Mouse (Mus musculus) left cerebral cortex, adult 8-10 months (tissue): ENCODE data around the gene Pdlim3. TPM values are rescaled to one million over a fixed set of nuclear protein-coding genes. Genes with fewer than 3 reads are reported as not detected.
"Not testable (repeated sequence)": the region's sequence is repeated elsewhere in the genome, so short reads cannot be mapped to it uniquely, and the experiment has no call there.

ENCODE experiments used
- DNase-seq, 2 experiments: peaks; one replicate each; pipeline ENCODE4 v3.0.0; 2022; ENCODE audit warnings: low spot score in 2 of 2
- total RNA-seq, 4 experiments: library from RNA; stranded (reverse); gene quantifications; 2 replicates each; pipeline ENCODE4 v1.2.4; 2022

Pdlim3 gene
- total RNA-seq = 1 to 10 TPM; 1.2 to 2.3 (median 1.9) TPM

DNA sequence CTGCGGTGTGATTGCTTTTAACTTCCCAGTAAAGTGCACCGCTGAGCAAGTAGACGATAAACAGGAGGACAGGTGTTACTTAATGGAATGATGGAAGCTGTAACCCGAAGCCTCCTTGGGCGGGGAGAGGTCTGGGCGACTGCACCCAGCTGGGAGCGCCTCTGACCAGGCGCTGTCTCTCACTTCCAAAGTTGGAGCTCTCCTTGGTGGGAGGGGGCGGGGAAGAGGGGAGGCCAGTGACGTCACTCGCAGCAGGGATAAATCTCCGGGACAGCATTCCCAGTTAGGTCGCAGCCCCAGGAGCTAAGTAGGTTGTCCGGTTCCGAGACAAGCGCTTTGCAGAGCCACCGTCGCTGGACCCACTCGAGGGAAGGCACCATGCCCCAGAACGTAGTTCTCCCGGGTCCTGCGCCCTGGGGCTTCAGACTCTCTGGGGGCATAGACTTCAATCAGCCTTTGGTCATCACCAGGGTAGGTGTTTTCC is at the start of gene Pdlim3:
Gene Pdlim3 (plus strand): TSS at position 260 of the 484 bp plus-strand sequence.
- no peak for DNase-seq

DNA sequence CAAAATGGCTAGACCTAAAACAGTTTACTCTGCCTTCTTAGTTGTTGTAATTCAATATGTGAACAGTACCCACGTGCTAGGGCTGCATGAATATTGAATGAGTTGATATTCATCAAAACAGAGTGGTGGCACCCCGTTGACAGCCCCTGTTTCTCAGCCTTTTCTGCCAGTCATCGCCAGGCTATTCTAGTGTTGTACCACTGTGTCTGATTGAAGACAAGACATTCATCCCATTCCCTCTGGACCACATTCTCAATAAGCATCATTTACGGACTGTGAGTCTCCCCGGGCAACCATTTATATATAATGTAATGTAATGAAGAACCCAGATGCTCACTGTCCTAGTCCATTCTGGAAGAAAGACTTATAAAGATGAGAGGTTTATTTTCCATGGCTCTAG is 42.0 kb upstream of the Pdlim3 start:
- no peak for DNase-seq

DNA sequence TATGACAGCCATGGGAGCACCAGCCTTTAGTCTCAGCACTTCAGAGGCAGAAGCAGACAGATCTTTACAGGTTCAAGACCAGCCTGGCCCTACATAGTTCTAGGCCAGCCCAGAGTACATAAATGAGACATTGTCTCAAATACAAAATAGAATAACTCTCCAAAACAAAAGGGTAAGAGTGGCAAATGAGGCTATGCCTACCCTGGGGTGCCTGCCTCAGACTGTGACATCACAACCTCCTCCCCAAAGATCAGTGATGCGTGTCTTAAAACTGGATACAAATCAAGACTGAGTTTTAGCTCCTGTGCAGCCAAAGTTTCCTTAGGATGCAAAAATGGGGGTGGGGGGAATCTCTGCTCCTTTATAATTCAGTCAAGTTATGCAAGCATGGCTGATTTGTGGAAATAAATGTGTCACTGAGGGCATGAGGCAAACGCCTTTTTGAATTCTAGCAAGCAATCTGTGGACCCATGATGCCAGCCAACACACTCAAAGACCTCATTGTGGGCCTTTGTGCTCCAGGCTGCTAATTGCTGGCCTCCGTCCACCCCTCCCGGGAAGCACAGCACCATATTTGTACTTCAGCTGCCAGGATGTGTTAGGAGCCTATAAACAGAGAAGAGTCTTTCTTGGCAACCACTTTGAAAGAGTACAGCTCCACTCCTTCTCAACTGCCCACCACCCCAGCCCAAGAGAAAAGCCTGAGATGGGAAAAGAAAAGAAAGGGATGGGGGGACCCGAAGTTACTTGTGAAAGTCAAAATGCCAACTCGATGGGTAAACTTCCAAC is 41.0 kb upstream of the Pdlim3 start:
- peak; percentile 25 to 75 for DNase-seq

GRCm38 (mm10) chr8:45844911-45845481 is 40.3 kb upstream of the Pdlim3 start:
- DNase-seq = peak in 1 of 2 experiments; percentile 14

- no peak for DNase-seq
Observed at GRCm38 (mm10) chr8:45845906-45846305, 39.4 kb upstream of the Pdlim3 start.

GRCm38 (mm10) chr8:45855118-45855517 is 30.1 kb upstream of the Pdlim3 start:
- DNase-seq = no peak

DNA sequence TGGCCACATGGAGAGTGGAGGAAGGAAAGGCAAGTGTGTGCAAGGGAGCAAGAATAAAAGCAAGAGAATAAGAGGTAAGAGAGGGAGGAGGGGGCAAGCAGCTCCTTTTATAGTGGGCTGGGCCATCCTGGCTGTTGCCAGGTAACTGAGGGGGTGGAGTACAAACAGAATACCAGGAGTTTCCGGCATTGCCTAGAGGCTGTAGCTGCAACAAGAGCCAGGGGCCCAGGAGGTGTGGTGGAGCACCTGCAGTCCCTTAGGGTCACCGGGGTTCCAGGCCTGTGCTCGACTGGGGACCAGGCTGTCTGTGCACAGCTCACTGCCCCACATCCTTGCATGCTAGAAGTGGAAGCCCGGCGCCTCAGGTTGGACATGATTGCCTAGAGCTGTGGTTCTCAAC is 27.5 kb upstream of the Pdlim3 start:
- DNase-seq = no peak

DNA sequence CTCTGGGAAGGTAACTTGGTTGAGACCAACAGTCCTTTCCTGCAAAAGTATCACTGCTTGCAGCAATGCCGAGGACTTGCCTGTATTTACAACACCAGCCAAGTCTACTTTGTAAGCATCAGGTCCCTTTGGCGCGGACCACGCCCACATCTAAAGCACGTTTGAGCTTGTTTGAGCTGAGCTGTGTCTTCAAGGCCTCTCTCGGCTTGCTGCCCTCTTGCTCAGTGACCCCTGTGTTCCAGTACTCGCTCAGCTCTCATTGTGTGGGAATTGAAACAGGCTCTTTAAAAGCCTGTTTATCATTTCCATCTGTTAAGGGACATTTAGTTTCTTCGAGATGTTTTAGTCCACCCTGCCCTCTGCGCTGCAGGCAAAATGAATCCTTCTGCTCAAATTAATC is 26.9 kb upstream of the Pdlim3 start:
- DNase-seq = no peak

DNA sequence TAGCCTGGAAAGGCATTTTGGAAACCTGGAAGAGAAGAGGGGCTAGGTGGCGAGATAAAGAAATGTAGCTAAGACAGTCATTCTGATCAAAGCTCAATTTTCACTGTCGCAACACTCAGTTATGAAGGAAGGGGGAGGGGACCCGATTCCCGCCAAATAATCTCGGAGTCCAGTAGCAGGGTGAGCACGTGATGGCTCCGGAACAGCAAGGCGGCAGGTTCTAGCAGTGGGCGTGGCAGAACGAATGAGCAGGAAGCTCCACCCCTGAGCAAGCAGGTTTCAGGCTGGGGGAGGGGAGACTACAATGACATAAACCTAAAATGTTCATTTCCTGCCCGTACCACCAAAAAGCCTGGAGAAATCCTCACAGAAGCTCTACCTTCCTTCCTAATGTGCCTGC is 13.7 kb upstream of the Pdlim3 start:
- not testable (repeated sequence) for DNase-seq

- no peak for DNase-seq
Observed at GRCm38 (mm10) chr8:45872077-45872476, 13.2 kb upstream of the Pdlim3 start.

DNA sequence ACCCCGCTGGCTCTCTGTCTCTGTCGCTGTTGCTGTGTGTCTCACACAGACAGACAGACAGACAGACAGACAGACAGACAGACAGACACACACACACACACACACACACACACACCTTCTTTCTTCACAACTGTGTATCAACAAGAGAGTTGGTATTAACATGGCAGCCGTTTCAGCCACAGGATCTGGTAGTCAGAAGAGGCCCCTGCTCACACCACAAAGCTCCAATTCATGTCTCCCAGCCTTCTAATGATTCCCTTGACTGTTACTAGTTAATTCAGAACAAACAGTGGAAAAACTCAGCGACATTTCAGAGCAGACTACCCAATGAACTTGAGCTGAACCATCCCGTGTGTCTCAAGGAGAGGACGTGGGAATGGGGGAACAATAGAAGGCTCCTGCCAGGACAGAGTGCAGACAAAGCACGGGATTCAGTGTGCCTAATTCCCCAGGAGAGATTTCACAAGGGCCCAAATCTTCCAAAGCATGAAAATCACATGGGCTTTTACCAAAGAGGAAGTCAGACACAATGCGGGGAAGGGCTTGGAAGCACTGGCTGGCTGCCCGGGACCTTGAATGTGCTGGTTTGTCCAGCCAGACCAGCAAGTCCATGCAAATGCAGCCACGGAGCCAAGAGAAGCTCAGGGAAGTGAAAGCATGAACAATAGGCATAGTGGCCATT is 10.2 kb upstream of the Pdlim3 start:
- peak; percentile 30 to 35 for DNase-seq

GRCm38 (mm10) chr8:45876397-45876796 is 8.9 kb upstream of the Pdlim3 start:
- DNase-seq = no peak

DNA sequence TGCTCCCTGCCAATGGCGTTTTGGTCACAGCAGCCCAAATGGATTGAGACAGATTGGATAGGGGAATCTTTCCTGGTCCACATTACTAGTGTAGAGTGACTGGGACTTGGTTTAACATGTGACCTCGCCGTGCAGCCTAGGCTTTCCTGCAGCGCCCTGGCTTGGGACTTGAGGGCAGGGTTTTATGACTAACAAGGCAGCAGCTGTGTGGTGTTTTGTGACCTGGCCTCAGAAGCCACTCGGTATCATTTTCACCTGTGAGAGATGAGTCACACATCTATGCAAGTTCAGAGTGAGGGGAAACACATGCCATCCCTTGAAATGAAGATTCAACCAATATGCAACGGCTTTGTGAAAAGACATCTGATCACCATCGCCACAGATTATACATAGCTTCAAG is 7.6 kb upstream of the Pdlim3 start:
- DNase-seq = no peak

GRCm38 (mm10) chr8:45880457-45880856 is 4.8 kb upstream of the Pdlim3 start:
- DNase-seq = no peak

- no peak for DNase-seq
Observed at GRCm38 (mm10) chr8:45881726-45882125, 3.5 kb upstream of the Pdlim3 start.

DNA sequence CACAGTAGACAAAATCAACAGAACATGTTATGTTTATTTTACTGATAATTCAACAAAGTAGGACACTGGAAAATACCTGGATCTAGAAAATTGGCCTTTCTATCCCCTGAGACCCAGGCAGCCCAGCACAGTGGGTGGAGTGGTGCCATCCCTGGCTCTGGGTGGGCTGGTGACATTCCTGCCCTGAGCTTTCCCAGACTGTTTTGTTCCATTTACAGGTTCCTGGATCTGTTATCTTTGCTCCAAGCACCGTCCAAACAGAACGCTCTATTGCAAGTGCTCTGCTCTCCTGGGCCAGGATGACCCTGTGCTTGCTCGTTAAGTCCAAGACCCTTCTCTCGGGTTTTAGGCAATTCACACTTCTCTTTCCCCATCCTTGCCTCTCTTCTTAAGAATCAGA is 1.5 kb upstream of the Pdlim3 start:
- DNase-seq = no peak

GRCm38 (mm10) chr8:45884552-45884951 is 709 bp upstream of the Pdlim3 start:
- DNase-seq = no peak

- no peak for DNase-seq
Observed at GRCm38 (mm10) chr8:45885775-45886174, 514 bp downstream of the Pdlim3 start.

- no peak for DNase-seq
Observed at GRCm38 (mm10) chr8:45889737-45890136, 4.5 kb downstream of the Pdlim3 start.

GRCm38 (mm10) chr8:45896590-45896989 is 11.3 kb downstream of the Pdlim3 start:
- DNase-seq = no peak

- no peak for DNase-seq
Observed at GRCm38 (mm10) chr8:45899783-45900182, 14.5 kb downstream of the Pdlim3 start.

GRCm38 (mm10) chr8:45901626-45902025 is 16.4 kb downstream of the Pdlim3 start:
- DNase-seq = no peak
